Mouse (Mus musculus) right cerebral cortex, postnatal 4 days (tissue): ENCODE measurements around the gene Napb.
A peak's percentile ranks its signal among the peaks of the same experiment; 100 is the strongest.
"Not testable (repeated sequence)": the region's sequence is repeated elsewhere in the genome, so short reads cannot be mapped to it uniquely, and the experiment has no call there.

Experiments
- DNase-seq: peaks from one replicate; pipeline ENCODE4 v3.0.0-alpha.2; 2022

The Napb gene

GRCm38 (mm10) chr2:148732327-148733000, at the start of gene Napb:
Gene Napb (minus strand): TSS chr2:148732467.
- DNase-seq, result peak; percentile 90

GRCm38 (mm10) chr2:148781709-148782108, 49.4 kb upstream of the Napb start, which contains the start of gene 8030411F24Rik:
Gene 8030411F24Rik (plus strand): TSS chr2:148782009.
- no peak for DNase-seq

GRCm38 (mm10) chr2:148771397-148771796, 39.1 kb upstream of the Napb start, which contains the start of gene Cst11:
Gene Cst11 (minus strand): TSS chr2:148771497.
- DNase-seq, result not testable (repeated sequence)

- DNase-seq, result no peak
These were observed 31.6 kb upstream of the Napb start for GRCm38 (mm10) chr2:148763648-148764388.

GRCm38 (mm10) chr2:148754310-148754846, 22.1 kb upstream of the Napb start:
- no peak for DNase-seq

GRCm38 (mm10) chr2:148751893-148752813, 19.9 kb upstream of the Napb start:
- peak; percentile 71 for DNase-seq

- DNase-seq, result no peak
These were observed 17.8 kb upstream of the Napb start, which contains the start of gene Cstl1 for GRCm38 (mm10) chr2:148750058-148750457. Gene Cstl1 (plus strand): TSS chr2:148750358.

GRCm38 (mm10) chr2:148743846-148744407, 11.7 kb upstream of the Napb start:
- no peak for DNase-seq

GRCm38 (mm10) chr2:148743001-148743400, 10.7 kb upstream of the Napb start:
- peak; percentile 38 for DNase-seq

- peak; percentile 37 for DNase-seq
These were observed 497 bp downstream of the Napb start for GRCm38 (mm10) chr2:148731614-148732326.

GRCm38 (mm10) chr2:148719271-148719995, 12.8 kb downstream of the Napb start:
- no peak for DNase-seq

- no peak for DNase-seq
These were observed 15.2 kb downstream of the Napb start for GRCm38 (mm10) chr2:148717072-148717471.

- DNase-seq, result no peak
These were observed 19.9 kb downstream of the Napb start for GRCm38 (mm10) chr2:148712326-148712725.

GRCm38 (mm10) chr2:148707202-148707530, 25.1 kb downstream of the Napb start:
- no peak for DNase-seq

GRCm38 (mm10) chr2:148706409-148707201, 25.7 kb downstream of the Napb start:
- no peak for DNase-seq

GRCm38 (mm10) chr2:148698571-148698970, 33.7 kb downstream of the Napb start:
- no peak for DNase-seq

GRCm38 (mm10) chr2:148690781-148691180, 41.5 kb downstream of the Napb start:
- DNase-seq, result no peak

- no peak for DNase-seq
These were observed 42.0 kb downstream of the Napb start for GRCm38 (mm10) chr2:148690291-148690690.

- DNase-seq, result no peak
These were observed 42.7 kb downstream of the Napb start for GRCm38 (mm10) chr2:148689444-148690140.

- no peak for DNase-seq
These were observed 44.3 kb downstream of the Napb start for GRCm38 (mm10) chr2:148687971-148688370.
